Mouse (Mus musculus) embryonic facial prominence, embryonic 14.5 days (tissue): ENCODE data around the gene Nsd1. TPM values are rescaled to one million over a fixed set of nuclear protein-coding genes. Genes with fewer than 3 reads are reported as not detected.

Experiments used
- ATAC-seq: fragments of 200-750 bp; cut with Nextera tagmentation; 2 replicates; pipeline ENCODE4 v1.8.0; 2017; ENCODE audit warnings: low read depth, moderate number of reproducible peaks, moderate TSS enrichment
- DNase-seq: peaks from one replicate; pipeline ENCODE4 v3.0.0-alpha.2; 2015; ENCODE audit warnings: low spot score
- H3K27ac ChIP-seq: fragments of 300-500 bp; sonication (generic); replicated peaks from 2 replicates; pipeline ENCODE4 v1.5.1; 2014; ENCODE audit warnings: low read depth, mild to moderate bottlenecking, low read length, moderate library complexity
- H3K27me3 ChIP-seq: fragments of 300-500 bp; sonication (generic); replicated peaks from 2 replicates; pipeline ENCODE4 v1.6.1; 2014; ENCODE audit warnings: low read length; ENCODE audit not compliant: control insufficient read depth, insufficient read depth
- H3K36me3 ChIP-seq: fragments of 300-500 bp; sonication (generic); 2 replicates; pipeline ENCODE4 v1.6.1; 2014; ENCODE audit warnings: low read length, mixed read lengths; ENCODE audit not compliant: control insufficient read depth, insufficient read depth
- H3K4me1 ChIP-seq: fragments of 300-500 bp; sonication (generic); 2 replicates; pipeline ENCODE4 v1.6.1; 2014; ENCODE audit warnings: antibody characterized with exemption, low read length; ENCODE audit not compliant: control insufficient read depth, insufficient read depth
- H3K4me2 ChIP-seq: fragments of 300-500 bp; sonication (generic); 2 replicates; pipeline ENCODE4 v1.6.1; 2014; ENCODE audit warnings: low read depth, mild to moderate bottlenecking, low read length, moderate library complexity, mixed read lengths
- H3K4me3 ChIP-seq: fragments of 300-500 bp; sonication (generic); 2 replicates; pipeline ENCODE4 v1.5.1; 2014; ENCODE audit warnings: low read depth, mild to moderate bottlenecking, low read length
- H3K9ac ChIP-seq: fragments of 300-500 bp; sonication (generic); 2 replicates; pipeline ENCODE4 v1.6.1; 2014; ENCODE audit warnings: low read depth, mild to moderate bottlenecking, low read length, moderate library complexity, mixed read lengths
- H3K9me3 ChIP-seq: fragments of 300-500 bp; sonication (generic); 2 replicates; pipeline ENCODE4 v1.6.1; 2016; ENCODE audit warnings: low read length; ENCODE audit not compliant: control insufficient read depth
- WGBS: fragments of 180-500 bp; shearing (Covaris S2); extraction: QIAGEN DNeasy Blood & Tissue Kit; methylation state at CpG from one replicate; pipeline ENCODE4 v1.1.7; 2014; 5-methylcytosine and 5-hydroxymethylcytosine counted together
- polyA plus RNA-seq: library from polyadenylated mRNA; unstranded; fragments of >200 nt; fragmentation: Nextera tagmentation; extraction: Ambion mirVana; gene quantifications from 2 replicates; pipeline ENCODE4 v1.2.1, GENCODE M21; 2014

Nsd1 gene
- polyA plus RNA-seq, 1 experiment from 2014 or later = 55.0 TPM

DNA sequence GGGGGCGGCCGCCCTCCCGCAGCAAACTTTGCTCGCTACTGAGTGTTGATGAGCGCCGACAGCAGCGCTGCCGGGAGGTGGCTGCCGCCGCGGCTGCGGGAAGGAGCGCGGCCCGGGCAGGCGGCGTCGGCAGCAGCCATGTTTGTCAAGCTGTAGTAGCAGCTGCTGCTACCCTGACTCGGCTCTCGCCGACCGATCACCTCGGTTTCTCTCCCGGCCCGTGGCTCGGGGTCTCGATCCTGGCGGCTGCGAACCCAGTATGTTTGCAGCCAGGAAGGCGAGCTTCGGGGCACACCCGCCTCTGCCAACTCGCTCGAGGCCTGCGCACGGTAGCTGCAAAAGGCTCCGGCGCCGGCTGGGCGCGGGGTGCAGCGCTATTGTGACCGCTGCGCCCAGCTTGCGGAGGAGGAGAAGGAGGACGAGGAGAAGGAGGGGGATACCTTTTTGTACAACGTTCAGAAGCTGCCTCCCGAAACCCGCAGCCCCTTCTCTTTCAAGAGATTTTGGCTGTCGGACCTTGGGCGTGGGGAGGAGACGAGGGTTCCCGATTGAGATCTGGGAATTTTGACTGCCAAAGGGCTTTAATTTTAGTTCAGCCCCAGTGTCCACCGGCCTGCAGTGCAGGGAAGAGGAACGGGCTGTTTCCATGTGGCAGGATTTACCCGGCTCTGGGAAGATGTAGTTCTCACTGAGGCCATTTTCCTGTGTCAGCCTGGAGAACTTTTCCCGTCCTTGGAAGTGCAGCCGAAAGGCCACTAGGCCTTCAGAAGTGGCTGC is 3.0 kb downstream of the Nsd1 start:
- DNase-seq (peak; percentile 63), ATAC-seq (no peak)
- Histone ChIP-seq H3K9me3 (no peaks in the 10 kb centered on the region), H3K9ac (peak overlapping the region; percentile 93), H3K27me3 (no peaks in the 10 kb centered on the region), H3K4me1 (peaks cover 35% of the 10 kb centered on the region), H3K4me2 (peak overlapping the region; percentile 92), H3K4me3 (peak overlapping the region; percentile 86), H3K27ac (peak overlapping the region; percentile 98), H3K36me3 (peaks cover 42% of the 10 kb centered on the region)
- 0% methylated on average over 34 of the region's 58 CpGs for WGBS

GRCm38 (mm10) chr13:55213138-55213806 is 3.7 kb downstream of the Nsd1 start:
- 60% methylated on average over 10 of the region's 10 CpGs for WGBS

DNA sequence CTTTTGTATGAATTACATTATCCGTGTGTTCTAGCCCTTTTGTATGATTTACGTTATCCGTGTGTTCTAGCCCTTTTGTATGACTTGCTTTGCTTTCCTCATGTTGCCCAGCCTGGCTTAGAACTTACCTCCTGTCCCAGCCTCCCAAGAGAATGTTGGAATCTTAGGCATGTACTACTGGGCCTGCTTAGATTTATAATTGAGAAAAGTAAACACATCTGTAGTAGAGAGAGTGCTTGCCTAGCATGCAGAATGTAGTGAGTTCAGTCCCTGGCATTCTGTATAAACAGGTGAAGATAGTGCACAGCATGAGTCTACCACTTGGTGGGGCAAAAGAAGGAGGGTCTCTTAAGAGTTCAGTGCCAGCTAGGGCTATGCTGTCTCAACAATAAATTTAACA is 14.8 kb downstream of the Nsd1 start:
- Histone ChIP-seq H3K4me3 (no peak overlapping the region), H3K4me1 (no peaks in the 10 kb centered on the region), H3K36me3 (peaks cover 87% of the 10 kb centered on the region), H3K4me2 (no peak overlapping the region), H3K27ac (no peak overlapping the region), H3K9me3 (no peaks in the 10 kb centered on the region), H3K9ac (no peak overlapping the region), H3K27me3 (no peaks in the 10 kb centered on the region)
- ATAC-seq = no peak
- no peak for DNase-seq
- 93% methylated on average over 3 of the region's 3 CpGs for WGBS

More at GRCm38 (mm10) chr13:55213138-55213806, 3.7 kb downstream of the Nsd1 start:
- Histone ChIP-seq H3K4me2 (peak overlapping the region; percentile 92), H3K36me3 (peaks cover 49% of the 10 kb centered on the region), H3K27ac (peak overlapping the region; percentile 98), H3K9me3 (no peaks in the 10 kb centered on the region), H3K4me3 (peak overlapping the region; percentile 86), H3K4me1 (peaks cover 35% of the 10 kb centered on the region), H3K9ac (peak overlapping the region; percentile 93), H3K27me3 (no peaks in the 10 kb centered on the region)
- DNase-seq = no peak
- no peak for ATAC-seq

- 91% methylated on average over 1 of the region's 1 CpGs for WGBS
- no peak for ATAC-seq
- H3K4me1 ChIP-seq = no peaks in the 10 kb centered on the region
- no peak overlapping the region for H3K27ac ChIP-seq
- peaks cover 77% of the 10 kb centered on the region for H3K36me3 ChIP-seq
- H3K9me3 ChIP-seq = no peaks in the 10 kb centered on the region
- no peak for DNase-seq
- H3K27me3 ChIP-seq = no peaks in the 10 kb centered on the region
- H3K4me2 ChIP-seq = no peak overlapping the region
- no peak overlapping the region for H3K9ac ChIP-seq
- no peak overlapping the region for H3K4me3 ChIP-seq
These were observed 21.1 kb downstream of the Nsd1 start for GRCm38 (mm10) chr13:55230701-55231100.

GRCm38 (mm10) chr13:55243205-55243604 is 33.6 kb downstream of the Nsd1 start:
- 90% methylated on average over 3 of the region's 3 CpGs for WGBS
- Histone ChIP-seq H3K9ac (no peak overlapping the region), H3K4me2 (no peak overlapping the region), H3K27ac (no peak overlapping the region), H3K4me1 (no peaks in the 10 kb centered on the region), H3K36me3 (peaks cover 99% of the 10 kb centered on the region), H3K4me3 (no peak overlapping the region), H3K27me3 (no peaks in the 10 kb centered on the region), H3K9me3 (no peaks in the 10 kb centered on the region)
- ATAC-seq = no peak
- no peak for DNase-seq

- H3K4me1 ChIP-seq = no peaks in the 10 kb centered on the region
- ATAC-seq (no peak), DNase-seq (no peak)
- peaks cover 88% of the 10 kb centered on the region for H3K36me3 ChIP-seq
- WGBS = 88% methylated on average over 17 of the region's 17 CpGs
- H3K4me2 ChIP-seq = no peak overlapping the region
- no peak overlapping the region for H3K9ac ChIP-seq
- H3K9me3 ChIP-seq = no peaks in the 10 kb centered on the region
- H3K27ac ChIP-seq = no peak overlapping the region
- no peaks in the 10 kb centered on the region for H3K27me3 ChIP-seq
- H3K4me3 ChIP-seq = no peak overlapping the region
These were observed 37.9 kb downstream of the Nsd1 start for GRCm38 (mm10) chr13:55247293-55248030.

DNA sequence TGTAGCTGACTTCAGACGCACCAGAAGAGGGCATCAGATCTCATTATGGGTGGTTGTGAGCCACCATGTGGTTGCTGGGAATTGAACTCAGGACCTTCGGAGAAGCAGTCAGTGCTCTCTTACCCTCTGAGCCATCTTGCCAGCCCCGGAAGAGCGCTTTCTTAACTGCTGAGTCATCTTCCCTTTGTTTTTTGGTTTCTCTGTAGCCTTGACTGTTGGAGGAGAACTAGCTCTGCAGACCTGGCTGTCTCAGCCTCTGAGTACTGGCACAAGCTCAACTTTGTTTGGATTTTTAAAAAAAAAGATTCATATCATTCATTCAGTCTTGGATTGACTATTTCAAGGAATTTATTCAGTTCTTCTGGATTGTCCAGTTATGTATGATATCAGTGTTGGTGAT is 39.7 kb downstream of the Nsd1 start:
- WGBS = 90% methylated on average over 4 of the region's 4 CpGs
- no peak overlapping the region for H3K9ac ChIP-seq
- H3K4me2 ChIP-seq = no peak overlapping the region
- no peak overlapping the region for H3K27ac ChIP-seq
- no peaks in the 10 kb centered on the region for H3K4me1 ChIP-seq
- H3K36me3 ChIP-seq = peaks cover 78% of the 10 kb centered on the region
- ATAC-seq = no peak
- H3K9me3 ChIP-seq = no peaks in the 10 kb centered on the region
- DNase-seq = no peak
- no peak overlapping the region for H3K4me3 ChIP-seq
- H3K27me3 ChIP-seq = no peaks in the 10 kb centered on the region

- no peak overlapping the region for H3K4me2 ChIP-seq
- no peak for ATAC-seq
- H3K9ac ChIP-seq = no peak overlapping the region
- H3K9me3 ChIP-seq = no peaks in the 10 kb centered on the region
- peaks cover 60% of the 10 kb centered on the region for H3K36me3 ChIP-seq
- H3K4me3 ChIP-seq = no peak overlapping the region
- 83% methylated on average over 4 of the region's 4 CpGs for WGBS
- H3K27me3 ChIP-seq = no peaks in the 10 kb centered on the region
- H3K27ac ChIP-seq = no peak overlapping the region
- H3K4me1 ChIP-seq = no peaks in the 10 kb centered on the region
- no peak for DNase-seq
These were observed 43.2 kb downstream of the Nsd1 start for GRCm38 (mm10) chr13:55252820-55253219.
